Mouse (Mus musculus) neutrophil, adult 5-6 weeks (primary cell): Measurements from ENCODE around the gene Exosc5. TPM values are rescaled to one million over a fixed set of nuclear protein-coding genes. Genes with fewer than 3 reads are reported as not detected.
A peak's percentile ranks its signal among the peaks of the same experiment; 100 is the strongest.

Experiments
- ATAC-seq: fragments of 151-379, 151-347 bp; 2 replicates; pipeline ENCODE4 v1.8.0; 2017; ENCODE audit warnings: mild to moderate bottlenecking, moderate TSS enrichment; ENCODE audit not compliant: insufficient number of reproducible peaks, poor library complexity, low FRiP score, severe bottlenecking; ENCODE audit errors: extremely low read depth
- total RNA-seq: library from RNA; stranded (forward); fragments of 200-1000 nt; gene quantifications from 2 replicates; pipeline ENCODE4 v1.2.3, GENCODE M21; 2017

Exosc5 gene
- total RNA-seq, 1 experiment from 2014 or later: 33.1 TPM

DNA sequence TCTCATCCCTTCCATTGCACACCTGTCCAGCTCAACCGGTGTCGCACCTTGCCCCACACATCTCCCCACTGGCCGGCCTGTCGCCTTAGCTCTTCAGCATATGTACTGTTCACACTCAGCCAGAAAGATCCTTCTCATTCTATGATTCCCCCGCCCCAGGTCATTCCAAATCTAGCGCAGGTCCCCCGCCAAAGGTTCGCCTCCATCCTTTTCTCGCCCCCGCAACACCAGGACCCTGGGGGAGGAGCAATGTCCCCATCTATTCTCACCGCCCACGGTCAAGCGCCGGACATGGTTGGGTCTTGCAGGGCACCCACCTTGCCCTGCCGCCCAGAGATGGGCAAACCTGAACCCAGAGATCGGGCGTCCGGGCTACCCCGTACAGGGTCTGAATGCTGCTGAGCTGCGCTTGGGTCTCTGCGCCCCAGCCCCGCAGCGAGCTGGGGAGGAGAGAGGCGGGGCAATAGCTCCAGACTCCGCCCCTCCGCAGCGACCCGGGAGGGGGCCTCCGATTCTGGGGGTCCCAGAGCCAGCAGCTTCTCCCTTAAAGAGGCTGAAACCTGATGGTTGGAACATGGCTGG is 15.8 kb downstream of the Exosc5 start, which contains the start of gene Tmem91:
Tmem91 (minus strand) TSS at position 448 of the 582 bp plus-strand sequence.
- ATAC-seq: peak; percentile 25; the same call in 1 of the 2 replicates

DNA sequence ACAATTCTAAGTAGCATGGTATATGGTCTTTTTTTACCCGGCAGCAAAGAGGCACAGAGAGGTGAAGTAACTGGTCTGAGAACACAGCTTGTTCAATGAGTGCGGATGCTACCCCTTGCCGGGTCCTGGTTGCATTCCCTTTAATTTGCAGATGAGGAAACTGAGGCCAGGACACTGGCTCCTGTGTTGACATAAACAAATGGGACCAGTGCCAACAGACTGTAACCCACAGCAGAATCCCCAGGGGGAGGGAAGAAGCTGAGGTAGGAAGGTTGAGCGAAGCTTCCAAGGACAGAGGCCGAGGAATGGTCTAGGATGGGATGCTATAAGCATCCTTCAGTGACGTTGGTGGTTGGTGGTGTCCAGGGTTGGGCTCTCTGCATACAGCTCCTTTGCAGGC is 16.4 kb downstream of the Exosc5 start:
- ATAC-seq: no peak

DNA sequence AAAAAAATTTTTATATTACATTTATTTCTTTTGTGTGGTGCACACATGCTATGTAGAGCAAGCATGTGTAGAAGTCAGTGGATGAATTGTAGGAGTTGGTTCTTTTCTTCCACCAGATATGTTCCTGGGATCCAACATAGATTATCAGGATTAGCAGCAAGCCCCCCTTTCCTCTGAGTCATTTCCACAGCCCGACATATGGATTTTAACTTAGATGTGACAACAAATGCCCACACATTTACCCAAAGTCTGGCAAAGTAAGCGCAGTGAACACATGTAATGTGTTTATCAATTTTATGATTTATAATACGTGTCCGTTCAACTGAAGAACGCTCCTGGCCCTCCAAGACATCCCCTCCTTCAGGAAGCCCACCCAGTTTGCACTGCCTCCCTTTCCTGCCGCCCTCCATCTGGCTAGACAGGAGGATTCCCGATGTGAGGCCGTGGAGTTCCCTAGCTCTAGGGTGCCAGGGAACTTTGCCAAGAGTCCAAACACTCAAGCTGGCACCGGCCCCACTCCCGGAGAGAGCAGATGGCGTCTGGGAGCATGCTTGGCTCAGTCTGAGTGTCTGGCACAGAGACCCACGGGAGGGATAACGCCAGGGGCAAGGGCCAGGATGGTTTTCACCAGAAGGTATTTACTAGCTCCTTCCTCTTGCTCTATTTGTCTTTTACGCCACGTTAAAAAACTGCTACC is 17.3 kb downstream of the Exosc5 start:
- no peak for ATAC-seq

DNA sequence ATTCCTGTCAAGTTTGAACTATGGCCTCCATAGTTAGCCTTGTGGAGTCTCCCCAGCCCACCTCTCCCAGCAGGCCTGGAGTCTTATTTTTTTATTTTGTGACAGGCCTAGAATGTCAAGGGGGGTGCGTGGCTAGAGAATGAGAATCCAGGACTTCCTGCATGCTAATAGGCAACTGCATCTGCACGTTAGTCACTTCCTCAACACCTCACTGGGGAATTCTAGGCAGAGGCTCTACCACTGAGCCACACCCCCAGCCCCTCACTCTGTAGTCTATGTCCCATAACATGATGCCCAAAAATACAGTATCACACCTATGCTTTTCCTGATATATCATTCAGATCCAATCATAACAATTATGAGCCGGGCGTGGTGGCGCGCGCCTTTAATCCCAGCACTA is 18.0 kb downstream of the Exosc5 start:
- ATAC-seq: no peak

DNA sequence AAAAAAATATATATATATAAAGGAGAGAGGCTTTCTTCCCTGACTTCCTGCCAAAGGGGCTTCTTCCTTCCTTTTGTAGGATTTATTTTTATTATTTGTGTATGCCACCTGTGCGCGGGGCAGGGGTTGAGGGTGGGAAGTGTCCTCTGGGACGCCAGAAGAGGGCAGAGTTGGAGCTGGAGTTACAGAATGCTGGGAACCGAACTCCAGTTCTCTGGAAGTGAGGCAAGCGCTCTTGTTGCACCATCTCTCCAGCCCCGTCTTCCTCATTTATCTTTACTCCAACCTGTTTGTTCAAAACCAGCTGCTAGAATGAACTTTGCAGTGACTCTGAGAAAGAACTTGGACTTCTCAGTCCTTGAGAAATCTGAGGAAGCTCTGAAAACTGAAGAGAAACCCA is 21.0 kb downstream of the Exosc5 start:
- no peak for ATAC-seq

DNA sequence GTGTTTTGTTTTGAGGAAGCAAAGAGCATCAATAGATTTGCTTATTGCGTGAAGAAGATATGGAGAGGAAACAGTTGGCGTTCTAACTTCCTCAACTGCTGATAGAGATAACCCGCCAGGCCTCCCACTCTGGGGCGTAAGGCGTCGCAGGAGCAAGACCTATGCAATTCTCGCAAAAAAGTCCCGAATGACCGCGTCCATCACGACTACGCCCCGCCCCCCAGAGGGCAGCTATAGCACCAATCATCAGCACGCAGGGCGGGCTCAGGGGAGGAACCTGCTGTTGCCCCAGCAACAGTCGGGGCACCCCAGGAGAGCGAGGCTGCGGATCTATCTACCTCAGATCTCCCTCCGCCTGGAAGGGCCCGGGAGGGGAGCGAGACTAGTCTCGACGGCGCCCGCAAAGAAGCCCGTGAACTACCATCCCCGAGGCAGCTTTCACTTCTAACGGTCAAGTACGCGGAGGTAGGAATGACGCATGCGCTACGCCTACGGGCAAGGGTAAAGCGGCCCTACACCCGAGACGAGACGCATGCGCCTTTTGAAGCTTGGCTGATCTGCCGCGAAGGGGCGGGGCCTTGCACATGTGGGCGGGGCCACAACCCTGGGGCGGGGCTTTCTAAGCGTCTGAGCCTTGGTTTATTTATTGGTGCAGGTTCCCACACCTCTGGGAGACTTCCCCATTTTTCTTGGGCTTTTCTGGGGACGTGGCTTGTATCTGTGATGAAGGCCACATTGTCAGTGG is 21.7 kb downstream of the Exosc5 start, which contains the start of gene B9d2:
B9d2 (plus strand) TSS at position 267 of the 745 bp plus-strand sequence.
- peak; percentile 79 for ATAC-seq

DNA sequence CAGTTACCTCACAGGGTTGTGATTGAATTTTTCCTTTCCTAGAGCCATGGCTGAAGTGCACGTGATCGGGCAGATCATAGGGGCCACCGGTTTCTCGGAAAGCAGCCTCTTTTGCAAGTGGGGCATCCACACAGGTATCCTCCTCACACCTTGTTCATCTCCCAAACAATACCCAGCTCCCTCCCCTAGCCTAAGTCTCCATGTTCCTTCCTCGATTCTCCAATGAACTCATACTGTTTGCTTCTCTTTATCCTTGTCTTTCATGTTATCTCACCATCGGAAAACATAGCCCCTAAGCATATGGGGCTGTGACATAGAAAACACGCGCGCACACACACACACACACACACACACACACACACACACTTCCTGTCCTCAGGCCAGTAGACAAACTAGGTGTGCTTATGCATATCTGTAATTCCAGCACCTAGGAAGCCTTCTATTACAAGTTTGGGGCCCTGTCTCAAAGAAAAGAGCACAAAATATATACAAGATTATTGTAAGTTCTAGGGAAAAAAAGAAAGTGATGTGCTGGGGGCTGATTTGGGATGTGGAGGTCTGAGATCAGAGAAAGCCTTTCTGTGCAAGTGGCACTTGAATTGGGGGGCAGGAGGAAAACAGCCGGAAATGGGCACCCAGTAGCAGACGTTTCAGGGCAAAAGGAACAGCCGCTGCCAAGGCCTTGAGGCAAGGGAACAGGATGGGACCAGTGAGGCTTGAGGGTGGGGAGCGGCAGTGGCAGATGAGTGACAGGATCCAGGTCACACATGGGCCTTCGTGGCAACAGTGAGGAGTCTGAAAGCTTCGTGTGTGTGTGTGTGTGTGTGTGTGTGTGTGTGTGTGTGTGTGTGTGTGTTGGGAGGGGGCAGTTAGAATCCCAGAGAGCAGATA is 22.6 kb downstream of the Exosc5 start:
- ATAC-seq: no peak

DNA sequence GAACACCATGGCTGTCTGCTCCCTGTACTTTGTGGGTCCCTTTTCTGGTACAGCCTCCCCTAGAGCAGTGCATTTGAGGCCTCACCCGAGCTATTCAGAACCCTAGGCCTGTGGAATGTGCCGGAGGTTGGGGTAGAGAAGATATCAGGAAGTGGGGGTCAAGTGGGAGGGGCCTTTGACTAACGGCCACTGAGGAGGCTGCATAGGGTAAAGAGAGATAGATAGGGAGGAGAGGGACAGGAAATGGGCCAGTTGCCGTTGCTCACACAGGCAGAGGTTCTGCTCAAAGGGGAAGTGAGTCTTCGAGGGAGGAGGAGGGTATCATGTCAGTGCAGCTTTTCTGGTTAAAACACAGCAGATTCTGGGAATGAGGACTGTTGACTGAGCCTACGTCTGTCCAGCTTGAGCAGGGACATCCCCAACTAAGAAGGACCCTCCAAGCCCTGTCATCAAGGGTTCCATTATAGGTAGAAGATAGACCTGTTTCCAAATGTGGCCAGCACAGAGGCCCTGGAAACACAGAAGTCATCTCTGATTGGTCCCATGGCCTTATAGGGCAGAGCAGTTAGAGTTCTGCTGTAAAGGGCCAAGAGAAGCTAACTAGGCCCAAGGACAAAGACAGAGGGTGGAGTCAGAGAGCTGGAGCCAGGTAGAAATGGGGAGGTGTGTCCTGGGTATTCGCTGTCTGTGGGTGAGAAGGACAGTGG is 24.7 kb downstream of the Exosc5 start:
- peak; percentile 44 for ATAC-seq

DNA sequence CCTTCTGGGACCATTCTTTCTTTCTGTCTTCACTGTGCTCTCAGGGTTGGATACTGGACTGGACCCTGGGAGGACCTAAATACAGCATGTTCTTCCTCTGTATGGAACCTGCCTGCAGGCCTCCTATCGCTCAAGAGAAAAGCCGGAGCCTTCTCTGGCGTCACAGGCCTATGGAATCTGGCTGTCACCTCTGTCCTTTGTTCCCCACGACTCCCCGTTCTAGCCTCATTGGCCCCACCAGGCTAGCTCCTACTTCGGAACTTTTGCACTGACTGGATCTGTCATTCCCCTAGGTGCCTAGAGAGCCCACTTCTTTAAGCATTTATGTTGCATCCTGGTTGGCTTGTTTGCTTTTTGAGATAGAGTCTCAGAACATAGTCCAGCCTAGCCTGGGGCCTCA is 25.7 kb downstream of the Exosc5 start:
- no peak for ATAC-seq

DNA sequence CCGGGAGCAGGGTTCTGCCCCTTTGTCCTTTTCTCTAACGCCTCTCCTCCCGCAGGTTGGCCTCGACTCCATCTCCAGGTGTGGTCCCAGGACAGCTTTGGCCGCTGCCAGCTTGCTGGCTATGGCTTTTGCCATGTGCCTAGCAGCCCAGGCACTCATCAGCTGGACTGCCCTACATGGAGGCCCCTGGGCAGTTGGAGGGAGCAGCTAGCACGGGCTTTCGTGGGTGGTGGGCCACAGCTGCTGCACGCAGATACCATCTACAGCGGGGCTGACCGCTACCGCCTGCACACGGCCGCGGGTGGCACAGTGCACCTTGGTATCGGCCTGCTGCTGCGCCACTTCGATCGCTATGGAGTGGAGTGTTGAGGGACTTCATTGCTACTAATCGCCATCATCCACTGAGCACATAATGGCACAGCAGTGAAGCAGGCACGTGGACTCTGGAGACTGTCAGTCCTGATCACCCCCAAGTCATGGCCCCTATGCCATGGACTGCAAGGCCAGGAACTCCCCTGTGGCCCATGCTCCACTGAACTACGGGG is 27.0 kb downstream of the Exosc5 start:
- ATAC-seq: no peak

DNA sequence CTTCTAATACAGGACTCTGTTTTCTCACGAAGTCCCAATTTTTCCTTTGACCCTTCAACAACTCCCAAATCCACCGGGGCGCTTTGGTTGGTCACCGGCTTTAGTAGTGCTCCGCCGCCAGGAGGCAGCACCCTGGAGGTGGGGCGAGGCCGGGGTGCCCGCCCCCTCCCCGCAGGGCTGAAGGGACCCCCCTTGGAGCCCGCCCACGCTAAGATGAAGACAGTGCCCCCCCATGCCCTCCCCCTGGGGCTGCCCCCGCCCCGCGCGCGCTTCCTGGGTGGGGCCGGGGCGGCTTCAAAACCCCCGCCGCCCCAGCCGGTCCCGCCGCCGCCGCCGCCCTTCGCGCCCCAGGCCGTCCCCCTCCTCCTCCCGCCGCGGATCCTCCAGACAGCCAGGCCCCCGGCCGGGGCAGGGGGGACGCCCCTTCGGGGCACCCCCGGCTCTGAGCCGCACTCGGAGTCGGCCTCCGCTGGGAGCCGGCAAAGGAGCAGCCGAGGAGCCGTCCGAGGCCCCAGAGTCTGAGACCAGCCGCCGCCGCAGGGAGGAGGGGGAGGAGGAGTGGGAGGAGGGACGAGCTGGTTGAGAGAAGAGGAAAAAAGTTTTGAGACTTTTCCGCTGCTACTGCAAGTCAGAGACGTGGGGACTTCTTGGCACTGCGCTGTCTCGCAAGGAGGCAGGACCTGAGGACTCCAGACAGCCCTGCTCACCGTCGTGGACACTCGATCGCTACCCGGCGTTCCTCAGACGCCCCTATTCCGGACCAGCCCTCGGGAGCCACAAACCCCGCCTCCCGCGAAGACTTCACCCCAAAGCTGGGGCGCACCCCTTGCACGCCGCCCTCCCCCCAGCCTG is 27.9 kb downstream of the Exosc5 start, which contains the start of gene Tgfb1:
Tgfb1 (plus strand) TSS at position 323 of the 852 bp plus-strand sequence.
- peak; percentile 31 for ATAC-seq

DNA sequence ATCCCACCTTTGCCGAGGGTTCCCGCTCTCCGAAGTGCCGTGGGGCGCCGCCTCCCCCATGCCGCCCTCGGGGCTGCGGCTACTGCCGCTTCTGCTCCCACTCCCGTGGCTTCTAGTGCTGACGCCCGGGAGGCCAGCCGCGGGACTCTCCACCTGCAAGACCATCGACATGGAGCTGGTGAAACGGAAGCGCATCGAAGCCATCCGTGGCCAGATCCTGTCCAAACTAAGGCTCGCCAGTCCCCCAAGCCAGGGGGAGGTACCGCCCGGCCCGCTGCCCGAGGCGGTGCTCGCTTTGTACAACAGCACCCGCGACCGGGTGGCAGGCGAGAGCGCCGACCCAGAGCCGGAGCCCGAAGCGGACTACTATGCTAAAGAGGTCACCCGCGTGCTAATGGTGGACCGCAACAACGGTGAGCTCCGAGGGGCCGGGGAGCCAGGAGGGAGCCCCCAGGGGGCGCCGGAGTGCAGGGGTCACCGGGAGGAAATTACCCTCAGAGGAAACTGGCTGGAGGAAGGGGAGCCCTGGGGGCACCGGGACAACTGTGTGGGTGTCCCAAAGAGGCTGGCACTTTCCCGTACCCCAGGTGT is 28.9 kb downstream of the Exosc5 start:
- no peak for ATAC-seq

DNA sequence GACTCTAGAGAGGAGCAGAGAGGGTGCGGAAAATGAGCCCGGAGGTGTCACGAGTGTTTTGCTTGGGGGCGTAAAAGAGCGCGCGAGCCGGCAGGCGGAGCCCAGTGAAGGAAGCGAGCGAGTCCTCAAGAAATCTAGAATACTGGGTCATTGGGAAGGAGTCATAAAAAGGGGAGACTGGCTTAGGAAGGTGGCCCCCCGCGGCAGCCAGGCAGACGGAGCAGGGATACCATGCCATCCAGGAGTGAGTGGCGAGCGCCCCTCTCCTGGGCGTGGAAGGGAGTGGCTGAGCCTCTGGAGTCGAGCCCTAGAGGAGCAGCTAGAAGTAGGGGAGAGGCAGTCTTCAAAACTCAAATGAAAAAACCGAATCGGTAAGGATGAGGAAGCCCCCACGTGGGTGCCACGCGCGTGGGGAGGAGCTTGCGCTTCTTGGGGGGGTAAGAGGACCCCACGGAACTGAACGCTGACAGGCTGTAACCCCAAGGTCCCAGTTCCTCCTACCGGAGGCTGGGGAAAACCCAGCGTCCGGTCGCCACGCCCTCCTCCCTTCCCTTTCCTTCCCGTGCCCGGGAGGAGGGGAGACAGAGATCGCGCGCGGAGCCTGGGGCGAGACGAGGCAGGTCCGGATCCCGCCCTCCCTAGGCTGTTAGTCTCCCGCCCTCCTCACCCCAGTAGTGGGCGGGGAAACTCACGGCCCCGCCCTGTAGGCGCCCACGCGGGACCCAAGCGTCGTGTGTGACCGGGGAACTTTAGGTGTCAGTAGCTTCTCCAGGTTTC is 30.0 kb downstream of the Exosc5 start:
- ATAC-seq: peak; percentile 57

DNA sequence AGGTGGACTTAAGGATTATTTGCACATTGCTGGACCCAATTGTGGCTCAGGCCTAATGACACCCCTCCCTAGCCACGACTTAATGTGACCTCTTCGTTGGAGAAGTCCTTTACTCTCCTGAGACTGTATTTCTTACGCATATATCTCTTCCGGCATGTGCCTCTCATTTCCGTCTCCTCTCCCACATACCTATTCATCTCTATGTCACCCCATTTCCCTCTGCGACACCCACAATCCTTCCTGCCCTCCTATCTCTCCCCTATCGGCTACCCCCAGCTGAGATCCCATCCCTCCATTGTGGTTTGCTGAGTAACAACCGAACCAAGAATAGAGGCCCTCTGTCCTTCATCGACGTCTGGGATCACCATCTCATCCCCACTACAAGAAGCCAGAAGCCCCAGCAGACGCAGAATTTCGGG is 30.6 kb downstream of the Exosc5 start:
- peak; percentile 4; the same call in 1 of the 2 replicates for ATAC-seq

DNA sequence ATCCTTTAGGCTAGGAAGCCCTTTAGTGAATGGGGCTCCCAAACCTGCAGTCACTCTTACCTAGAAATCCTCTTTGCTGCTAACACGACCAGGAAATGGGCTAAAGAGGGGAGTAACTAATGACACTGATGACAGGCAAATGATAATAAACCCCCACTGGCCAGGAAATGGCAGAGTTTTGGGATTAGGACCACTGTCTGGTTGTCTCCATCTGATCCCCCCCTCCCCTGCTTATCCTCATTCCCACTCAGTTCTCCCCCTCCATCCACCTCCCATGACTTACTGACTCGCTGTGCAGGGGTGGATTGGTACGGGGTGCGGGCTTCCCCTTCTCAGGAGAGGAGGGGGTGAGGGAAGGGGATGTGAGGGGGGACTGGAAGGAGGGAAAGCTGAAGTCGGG is 31.1 kb downstream of the Exosc5 start:
- ATAC-seq: no peak

DNA sequence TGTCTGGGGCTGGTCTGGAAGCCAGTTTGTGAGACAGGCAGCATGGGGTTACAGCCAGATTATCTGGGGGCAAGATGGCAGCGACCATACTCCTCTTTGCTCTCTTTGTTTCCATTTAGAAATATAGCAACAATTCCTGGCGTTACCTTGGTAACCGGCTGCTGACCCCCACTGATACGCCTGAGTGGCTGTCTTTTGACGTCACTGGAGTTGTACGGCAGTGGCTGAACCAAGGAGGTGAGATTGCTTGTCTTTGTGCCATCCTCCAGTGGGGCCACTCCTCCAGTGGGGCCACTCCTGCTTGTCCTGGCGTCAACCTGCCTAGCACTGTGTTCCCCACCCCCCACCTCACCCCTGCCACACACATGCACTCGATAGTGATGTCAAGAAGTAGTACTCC is 35.1 kb downstream of the Exosc5 start:
- ATAC-seq: no peak
